In the genomic region with DNA sequence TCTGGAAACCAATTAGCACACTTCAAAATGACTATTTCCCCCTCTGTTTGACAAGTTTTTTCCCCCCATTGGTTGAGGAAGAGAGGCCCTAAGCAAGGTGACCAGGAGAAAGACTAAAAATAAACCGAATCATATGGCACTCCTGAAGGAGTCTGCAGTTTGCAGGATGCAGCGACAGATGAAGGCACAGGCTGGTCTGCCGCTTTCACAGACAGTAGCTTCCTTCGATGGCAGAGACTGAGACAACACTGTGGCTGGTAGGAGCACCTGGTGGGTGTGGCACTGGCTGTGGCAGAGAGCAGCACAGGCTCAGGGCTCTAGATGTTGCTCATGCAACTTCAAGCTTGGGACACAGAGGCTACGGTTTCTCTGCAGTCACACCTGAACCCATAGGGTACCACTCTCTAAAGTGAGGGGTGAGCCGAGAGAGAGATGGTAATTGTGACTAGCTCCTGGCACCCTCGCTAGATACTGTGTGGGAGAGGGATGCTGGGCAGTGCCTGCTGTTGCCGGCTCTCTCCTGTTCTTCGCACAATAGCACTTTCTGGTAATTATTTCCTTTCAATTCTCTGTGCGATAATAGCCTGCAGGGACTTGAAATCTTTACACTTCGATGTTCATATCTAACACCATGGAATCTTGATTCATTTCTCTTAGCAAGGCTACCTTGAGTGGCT, we compare ENCODE assay signal across 15 mouse cellular contexts.
DNase-seq lines count a peak whose midpoint lies in the region; ATAC-seq lines count a peak whose summit lies in the region.
"Had no signal": no experiment of that assay in that cellular context is flagged by ENCODE, and none has a peak within 500 bp of the region (broad histone marks: within the 10 kb centered on the region; RNA-seq: fewer than 3 reads in every experiment).

No protein-coding gene starts in this region.

- DNase-seq in forebrain, embryonic 11.5 days (ENCODE audit: low spot score) = no peak
- DNase-seq in frontal cortex, postnatal 14 days (ENCODE audit: low spot score in 2 of 2) = peak; percentile 6 to 8
- DNase-seq in layer of hippocampus, postnatal 36 days = peak; percentile 26 to 33
- DNase-seq in right cerebral cortex, postnatal 14 days = peak; percentile 20
- DNase-seq in natural killer cell, adult 2 months (ENCODE audit: low spot score in 2 of 2) = no peak
- DNase-seq in adrenal gland, adult 8-10 months = no peak
- DNase-seq in cerebellum, adult 18-20 months = no peak
- DNase-seq: gastrocnemius, postnatal 10 days; heart, postnatal 4 days; kidney, postnatal 4 days; lung, postnatal 10 days had no signal

- no peaks in the 10 kb centered on the region for H3K36me3 ChIP-seq in forebrain, embryonic 13.5 days (ENCODE audit: poor library complexity, severe bottlenecking)
- H3K36me3 ChIP-seq in forebrain, embryonic 11.5 days (ENCODE audit: control insufficient read depth, insufficient read depth, low read length) = no peaks in the 10 kb centered on the region
- H3K36me3 ChIP-seq: liver, embryonic 12.5 days; midbrain, embryonic 13.5 days had no signal

- no peaks in the 10 kb centered on the region for H3K9me3 ChIP-seq in forebrain, embryonic 13.5 days (replicated peaks)
- no peaks in the 10 kb centered on the region for H3K9me3 ChIP-seq in forebrain, embryonic 11.5 days (ENCODE audit: control insufficient read depth, low read length)
- H3K9me3 ChIP-seq: liver, embryonic 12.5 days; midbrain, embryonic 13.5 days had no signal

- WGBS in forebrain, embryonic 13.5 days = 64% methylated on average over 11 of the region's 11 CpGs
- WGBS in forebrain, embryonic 11.5 days = 83% methylated on average over 11 of the region's 11 CpGs

- peaks cover 5% of the 10 kb centered on the region; the same call in 1 of the 2 replicates for H3K4me1 ChIP-seq in forebrain, embryonic 13.5 days
- no peaks in the 10 kb centered on the region for H3K4me1 ChIP-seq in forebrain, embryonic 11.5 days (replicated peaks; ENCODE audit: control insufficient read depth, insufficient read depth, low read length)
- H3K4me1 ChIP-seq: liver, embryonic 12.5 days; midbrain, embryonic 13.5 days had no signal

- no peak overlapping the region for H3K4me2 ChIP-seq in forebrain, embryonic 13.5 days
- no peak overlapping the region for H3K4me2 ChIP-seq in forebrain, embryonic 11.5 days (ENCODE audit: low read depth, low read length, severe bottlenecking)
- H3K4me2 ChIP-seq: heart, embryonic 11.5 days; liver, embryonic 12.5 days; midbrain, embryonic 13.5 days had no signal

- H3K9ac ChIP-seq in forebrain, embryonic 13.5 days = no peak overlapping the region
- no peak overlapping the region for H3K9ac ChIP-seq in forebrain, embryonic 11.5 days (ENCODE audit: low read length)
- H3K9ac ChIP-seq: liver, embryonic 12.5 days; midbrain, embryonic 13.5 days had no signal

- no peak overlapping the region for H3K27ac ChIP-seq in forebrain, embryonic 13.5 days
- no peak overlapping the region for H3K27ac ChIP-seq in forebrain, embryonic 11.5 days (ENCODE audit: low read depth, low read length)
- H3K27ac ChIP-seq: liver, embryonic 12.5 days; midbrain, embryonic 13.5 days had no signal

- no peak overlapping the region for H3K4me3 ChIP-seq in forebrain, embryonic 13.5 days
- H3K4me3 ChIP-seq in forebrain, embryonic 11.5 days (ENCODE audit: low read depth, low read length) = no peak overlapping the region
- H3K4me3 ChIP-seq: liver, embryonic 12.5 days; midbrain, embryonic 13.5 days had no signal

- peak; percentile 43; the same call in 1 of the 2 replicates for ATAC-seq in forebrain, embryonic 13.5 days
- ATAC-seq in forebrain, embryonic 11.5 days (replicated peaks; ENCODE audit: low FRiP score) = no peak
- ATAC-seq: liver, embryonic 12.5 days; midbrain, embryonic 13.5 days had no signal

- no peaks in the 10 kb centered on the region for H3K27me3 ChIP-seq in forebrain, embryonic 13.5 days
- no peaks in the 10 kb centered on the region for H3K27me3 ChIP-seq in forebrain, embryonic 11.5 days (ENCODE audit: control insufficient read depth, insufficient read depth, low read length)
- H3K27me3 ChIP-seq: liver, embryonic 12.5 days; midbrain, embryonic 13.5 days had no signal

Comparison
In these comparisons a context has a peak if more than half of its experiments do, and no peak if none do; other contexts are left out.
1. DNase-seq: peak in frontal cortex, postnatal 14 days (2 of 2), layer of hippocampus, postnatal 36 days (2 of 2) and right cerebral cortex, postnatal 14 days (single experiment); none in forebrain, embryonic 11.5 days (single experiment), natural killer cell, adult 2 months (0 of 2), adrenal gland, adult 8-10 months (single experiment) and cerebellum, adult 18-20 months (0 of 2).